Mouse (Mus musculus): Measurements from ENCODE around the gene Leprot.
A peak's percentile ranks its signal among the peaks of the same experiment; 100 is the strongest.

Gene Leprot

DNA sequence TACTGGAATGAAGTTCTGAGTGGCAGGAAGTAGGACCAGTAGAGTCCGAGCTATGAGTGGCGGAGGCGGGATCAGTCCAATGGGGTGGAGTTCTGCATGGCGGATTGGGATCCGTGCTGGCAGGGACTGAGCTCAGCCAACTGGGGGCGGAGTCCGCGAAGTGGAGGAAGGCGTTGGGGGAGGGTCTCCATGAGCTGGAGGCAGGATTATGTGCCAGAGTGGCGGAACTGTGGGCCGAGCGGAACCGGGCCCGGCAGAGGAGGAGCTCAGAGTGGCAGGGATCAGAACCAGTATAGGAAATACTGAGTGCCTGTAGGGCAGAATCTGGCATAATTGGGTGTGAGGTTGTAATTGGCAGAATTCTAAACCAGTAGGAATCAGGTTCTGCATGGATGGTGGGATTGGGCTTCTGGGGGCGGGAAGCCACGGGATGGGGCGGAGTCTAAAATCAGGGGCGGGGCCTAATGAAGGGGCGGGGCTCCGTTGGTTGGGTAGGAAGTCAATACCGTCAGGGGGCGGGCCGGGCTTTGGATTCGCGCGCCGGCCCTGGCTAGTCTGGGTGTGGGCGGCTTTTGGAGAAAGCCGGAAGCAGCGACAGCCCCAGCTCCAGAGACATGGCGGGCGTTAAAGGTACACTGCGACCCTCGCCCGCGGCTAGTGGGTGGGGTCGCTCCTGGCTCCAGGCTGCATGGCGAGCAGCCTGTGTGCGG is at the start of gene Leprot:
Gene Leprot (plus strand): TSS at position 523 of the 710 bp plus-strand sequence.
- peak; percentile 94 for DNase-seq (ENCODE audit: low read depth, low spot score)

DNA sequence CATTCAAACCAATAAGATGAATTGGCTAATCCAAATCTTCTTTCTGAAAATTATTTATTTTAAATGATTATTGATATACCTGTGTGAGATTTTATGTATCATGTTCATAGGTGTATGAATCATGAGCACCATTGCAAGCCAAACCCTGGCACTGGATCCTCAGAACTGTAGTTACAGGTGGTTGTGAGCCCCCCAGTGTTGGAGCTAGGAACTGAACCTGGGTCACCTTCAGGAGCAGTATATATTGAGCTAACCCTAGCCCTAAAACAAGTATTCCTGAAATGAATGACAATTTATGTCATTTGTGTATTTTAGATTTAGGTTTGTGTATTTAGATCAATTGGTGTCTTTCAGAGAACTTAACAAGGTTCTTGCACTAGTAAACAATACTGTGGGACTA is 45.8 kb upstream of the Leprot start:
- no peak for DNase-seq (ENCODE audit: low read depth, low spot score)

DNA sequence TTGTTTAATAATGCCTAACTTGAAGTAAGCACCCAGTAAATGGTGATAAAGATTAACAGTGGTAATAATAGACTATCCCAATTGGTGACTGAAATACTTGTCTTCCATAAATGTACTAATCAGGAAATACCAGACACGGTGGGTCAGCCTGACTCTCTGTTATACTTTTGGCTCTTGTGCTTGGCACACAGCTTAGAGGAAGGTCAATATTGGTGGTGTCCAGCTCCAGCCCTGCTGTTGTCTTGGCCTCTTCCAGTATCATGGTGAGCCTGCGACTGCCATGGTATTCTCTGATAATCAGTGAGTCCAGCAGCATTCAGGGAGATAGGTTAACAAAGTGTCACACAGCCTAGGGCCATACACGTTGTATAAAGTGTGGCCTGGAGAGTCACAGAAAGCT is 43.9 kb upstream of the Leprot start:
- no peak for DNase-seq (ENCODE audit: low read depth, low spot score)

DNA sequence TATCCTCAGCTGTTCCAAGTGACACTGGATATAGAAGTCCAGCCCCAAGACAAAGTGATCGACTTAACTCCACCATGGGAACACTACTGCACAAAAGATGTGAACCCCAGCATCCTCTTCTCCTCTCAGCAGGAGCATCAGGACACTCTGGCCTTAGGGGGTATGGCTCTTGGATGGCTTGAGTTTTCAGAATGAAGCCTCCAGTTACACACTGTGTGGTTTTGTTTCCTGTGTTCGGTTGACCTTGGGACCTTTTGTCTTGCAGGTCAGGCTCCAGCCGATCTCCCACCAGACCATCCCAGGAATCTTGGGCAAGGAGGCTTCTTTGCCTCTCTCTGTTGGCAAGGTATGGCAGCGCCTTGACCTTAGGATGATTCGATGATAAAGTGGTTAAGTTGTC is 31.0 kb upstream of the Leprot start:
- no peak for DNase-seq (ENCODE audit: low read depth, low spot score)

DNA sequence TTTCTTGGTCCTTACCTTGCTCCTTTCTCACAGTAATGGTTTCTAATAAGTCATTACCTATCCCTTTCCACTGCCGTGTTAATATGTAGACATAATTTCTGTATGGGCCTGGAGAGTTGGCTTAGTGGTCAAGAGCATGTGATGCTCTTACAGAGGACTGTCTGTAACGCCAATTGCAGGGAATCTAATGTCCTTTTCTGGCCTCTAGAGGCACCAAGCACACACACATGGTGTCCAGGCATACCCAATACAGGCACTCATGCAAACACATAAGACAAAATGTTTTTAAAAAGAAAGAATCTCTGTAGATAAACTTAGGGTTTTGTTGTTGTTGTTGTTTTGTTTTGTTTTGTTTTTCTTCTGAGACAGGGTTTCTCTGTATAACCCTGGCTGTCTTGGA is 29.8 kb upstream of the Leprot start:
- no peak for DNase-seq (ENCODE audit: low read depth, low spot score)

DNA sequence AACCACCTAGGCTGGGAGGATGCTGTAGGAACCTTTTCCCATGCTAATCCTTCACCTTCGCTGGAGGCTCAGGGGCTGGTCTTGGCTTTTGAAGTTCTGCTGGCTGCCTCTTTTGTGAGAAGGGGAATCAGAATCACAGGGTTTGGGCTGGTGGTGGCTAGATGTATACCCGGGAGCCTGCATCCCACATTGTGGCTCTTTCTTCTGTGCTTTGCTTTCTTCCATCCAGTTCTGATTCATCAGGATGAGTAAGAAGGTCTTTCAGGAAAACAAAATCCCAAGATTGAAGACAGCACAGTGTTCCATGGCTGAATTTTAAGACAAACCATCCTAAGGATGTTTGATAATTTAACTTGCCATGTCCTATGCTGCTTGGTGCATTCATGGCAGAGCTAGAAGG is 27.3 kb upstream of the Leprot start:
- DNase-seq (ENCODE audit: low read depth, low spot score) = no peak

DNA sequence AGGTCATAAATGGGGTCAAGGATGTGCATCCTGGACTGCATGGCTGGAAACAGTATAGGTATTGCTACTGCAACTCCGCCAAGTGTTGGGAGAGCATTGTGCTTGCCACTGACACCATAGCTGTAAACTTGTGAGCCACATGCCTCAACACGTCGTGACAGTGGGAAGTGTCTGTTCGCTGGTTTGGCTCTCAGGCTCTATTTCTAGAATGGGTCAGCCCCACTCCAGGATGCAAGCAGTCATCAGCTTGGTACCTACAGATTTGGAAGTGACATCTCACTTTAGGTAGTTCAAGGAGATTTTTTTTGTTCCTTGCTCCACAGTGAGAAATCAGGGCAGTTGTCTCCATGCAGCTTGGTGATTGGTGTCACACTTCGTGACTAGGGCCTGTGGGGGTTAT is 26.3 kb upstream of the Leprot start:
- no peak for DNase-seq (ENCODE audit: low read depth, low spot score)

DNA sequence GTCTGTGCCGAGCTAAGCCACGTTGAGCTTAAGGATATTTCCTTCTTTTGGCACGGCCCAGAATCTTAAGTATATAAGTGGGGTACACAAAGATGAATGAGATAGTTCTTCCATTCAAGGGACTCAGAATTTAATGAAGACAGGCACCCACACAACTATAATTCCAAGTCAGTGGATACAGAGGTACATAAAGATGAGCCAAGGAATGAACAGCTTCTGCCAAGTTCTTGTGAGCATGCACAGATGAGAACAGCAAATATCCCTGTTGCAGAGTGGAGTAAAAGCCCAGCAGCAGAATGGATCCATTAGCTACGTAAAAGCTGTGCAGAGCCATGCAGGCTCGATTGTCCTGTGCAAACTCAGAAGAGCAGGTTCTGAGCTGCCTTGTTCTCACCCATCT is 22.2 kb upstream of the Leprot start:
- no peak for DNase-seq (ENCODE audit: low read depth, low spot score)

DNA sequence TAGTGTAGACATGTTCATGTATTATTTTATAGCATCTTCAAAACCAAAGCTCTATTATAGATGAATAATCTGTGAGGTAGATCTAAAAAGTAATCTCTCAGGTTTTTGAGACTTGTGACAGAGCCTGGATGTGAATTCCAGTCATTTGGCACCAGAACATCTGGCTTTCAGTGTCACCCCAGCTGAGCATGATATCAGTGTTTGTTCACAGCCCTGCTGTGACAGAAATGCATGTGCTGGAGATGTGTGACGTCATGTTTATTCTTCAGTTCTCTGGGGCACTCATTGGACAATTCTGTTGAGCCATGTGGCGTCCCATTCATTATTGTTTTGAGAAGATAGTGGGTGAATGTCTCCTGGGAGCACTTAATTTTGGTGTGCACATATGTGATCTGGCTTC is 11.9 kb upstream of the Leprot start:
- DNase-seq (ENCODE audit: low read depth, low spot score) = no peak

DNA sequence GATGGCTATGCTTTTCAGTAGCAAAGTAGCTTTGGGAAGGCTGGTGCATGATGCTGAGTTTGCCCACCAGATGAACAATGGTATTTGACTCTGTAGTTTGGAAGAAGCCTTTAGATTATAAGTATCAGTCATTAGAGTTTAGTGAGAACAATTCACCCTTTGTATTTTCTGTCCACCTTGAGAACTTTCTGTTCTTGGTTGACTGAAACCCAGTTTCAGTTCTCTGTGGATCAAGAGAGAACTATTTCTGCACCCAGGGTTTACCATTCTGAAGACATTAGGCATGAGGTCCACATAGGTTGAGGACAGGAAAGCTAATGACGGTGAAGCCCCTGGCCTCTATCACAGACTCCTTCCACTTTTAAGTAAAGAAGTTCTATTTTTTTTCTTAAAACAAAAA is 10.0 kb upstream of the Leprot start:
- DNase-seq (ENCODE audit: low read depth, low spot score) = no peak

DNA sequence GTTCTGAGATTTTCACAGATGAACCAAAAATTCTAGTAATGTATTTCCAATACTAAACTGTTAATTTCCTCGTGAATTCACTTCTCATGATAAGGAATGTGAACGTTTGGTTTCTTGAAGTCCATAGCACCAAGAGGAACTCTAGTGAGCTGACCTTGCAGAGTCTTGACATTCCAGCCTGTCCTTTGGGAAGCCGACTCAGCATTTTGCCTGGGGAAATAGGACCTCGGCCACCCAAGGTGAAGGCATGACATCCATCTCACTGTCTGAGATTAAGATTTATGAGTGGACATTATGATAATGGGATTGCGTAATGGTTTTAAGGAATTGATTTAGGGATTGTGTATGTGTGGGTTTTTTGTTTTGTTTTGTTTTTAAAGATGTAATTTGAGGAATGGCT is 6.9 kb upstream of the Leprot start:
- no peak for DNase-seq (ENCODE audit: low read depth, low spot score)

DNA sequence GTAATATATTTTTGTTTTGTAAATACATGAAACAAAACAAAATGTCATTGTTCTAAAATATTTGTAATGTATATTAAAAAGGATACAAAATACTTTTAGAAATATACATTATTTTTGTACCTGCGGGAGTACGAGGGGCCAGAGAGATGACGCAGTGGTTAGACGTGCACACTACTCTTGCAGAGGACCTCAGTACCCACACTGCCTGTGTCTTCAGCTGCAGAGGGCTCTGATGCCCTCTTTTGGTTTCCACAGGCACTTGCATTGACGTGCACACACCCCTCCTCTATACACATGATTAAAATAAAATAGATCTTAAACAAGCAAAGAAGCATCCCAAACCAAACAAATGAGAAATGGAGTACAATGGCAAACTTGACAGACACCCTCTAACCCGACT is 4.8 kb upstream of the Leprot start:
- no peak for DNase-seq (ENCODE audit: low read depth, low spot score)

DNA sequence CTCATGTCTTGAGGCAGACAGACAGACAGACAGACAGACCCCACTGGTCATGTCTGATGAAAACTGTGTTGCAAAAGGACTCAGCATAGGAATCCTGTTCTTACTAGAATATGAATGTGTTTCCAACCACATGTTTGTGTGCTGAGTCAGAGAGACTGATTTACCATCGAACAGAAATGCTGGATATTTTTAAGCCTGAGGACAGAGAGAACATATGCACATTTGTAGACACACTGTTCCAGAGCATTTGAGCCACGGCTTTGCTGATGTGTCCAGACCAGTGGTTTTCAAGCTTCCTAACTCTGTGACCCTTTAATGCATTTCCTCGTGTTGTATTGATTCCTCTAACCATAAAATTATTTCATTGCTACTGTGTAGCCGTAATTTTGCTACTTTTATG is 4.3 kb upstream of the Leprot start:
- DNase-seq (ENCODE audit: low read depth, low spot score) = no peak

DNA sequence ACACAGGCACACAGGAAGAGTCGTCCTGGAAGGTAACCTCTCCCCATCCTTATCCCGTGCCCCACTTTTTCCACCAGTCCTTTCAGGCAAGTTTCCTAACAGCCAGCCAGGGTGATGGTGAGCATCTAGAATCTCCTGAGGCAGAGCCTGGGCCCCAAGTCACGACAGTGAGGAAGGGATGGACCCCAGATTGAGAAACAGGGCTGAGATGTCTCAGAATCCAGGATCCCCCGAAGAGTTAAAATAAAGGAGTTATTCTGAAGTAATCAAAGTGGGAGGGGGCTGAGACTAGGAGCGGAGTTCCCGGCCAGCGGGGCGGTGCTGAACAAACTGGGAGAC is 692 bp upstream of the Leprot start:
- no peak for DNase-seq (ENCODE audit: low read depth, low spot score)

DNA sequence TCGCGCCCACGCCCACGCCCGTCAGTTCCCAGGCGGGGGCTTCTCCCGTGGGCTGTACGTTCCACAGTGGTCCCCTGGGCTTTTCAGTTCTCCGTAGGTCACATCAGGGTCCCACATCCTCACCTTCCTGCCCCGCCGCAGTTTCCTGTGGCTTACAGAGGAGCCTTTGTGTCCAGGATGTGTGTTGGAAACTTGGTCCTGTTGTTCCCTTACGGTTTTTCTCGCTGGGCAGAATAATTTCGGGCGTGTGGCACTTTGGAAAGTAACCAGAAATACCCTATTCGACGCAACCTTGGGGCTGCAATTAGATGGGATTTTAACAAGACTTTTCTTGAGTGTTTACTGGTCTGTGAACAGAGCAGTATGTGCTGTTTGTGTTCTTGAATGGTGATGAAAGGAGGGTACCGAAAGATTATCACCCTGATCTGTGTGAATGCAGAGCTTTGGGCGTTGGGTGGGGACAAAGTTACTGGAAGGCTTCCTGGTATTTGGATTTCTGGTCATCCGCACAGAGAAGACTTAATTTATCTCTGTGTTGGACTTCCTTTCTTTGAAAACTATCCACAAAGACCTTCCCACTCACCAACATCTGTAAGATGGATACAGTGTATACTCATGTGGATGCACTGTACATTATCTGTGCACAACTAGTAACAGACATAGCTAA is 591 bp downstream of the Leprot start:
- no peak for DNase-seq (ENCODE audit: low read depth, low spot score)

DNA sequence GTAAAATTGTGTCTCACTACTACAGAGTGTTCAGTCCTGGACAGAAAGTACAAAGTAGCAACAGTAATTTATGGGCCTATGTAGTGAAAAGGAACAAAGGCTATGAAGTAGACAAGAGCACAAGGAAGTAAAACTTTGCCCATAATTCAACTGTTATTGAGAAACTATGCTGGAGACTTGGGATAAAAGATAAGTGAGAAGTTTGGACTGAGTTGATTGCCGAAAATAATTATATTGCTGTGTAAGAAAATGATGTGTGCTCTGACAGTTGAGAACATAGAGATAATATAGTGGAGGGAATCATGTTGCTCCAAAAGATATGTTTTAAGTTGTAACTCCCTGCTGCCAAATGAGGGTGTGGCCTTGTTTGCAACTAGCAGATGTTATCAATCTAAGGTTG is 1.2 kb downstream of the Leprot start:
- DNase-seq (ENCODE audit: low read depth, low spot score) = no peak

DNA sequence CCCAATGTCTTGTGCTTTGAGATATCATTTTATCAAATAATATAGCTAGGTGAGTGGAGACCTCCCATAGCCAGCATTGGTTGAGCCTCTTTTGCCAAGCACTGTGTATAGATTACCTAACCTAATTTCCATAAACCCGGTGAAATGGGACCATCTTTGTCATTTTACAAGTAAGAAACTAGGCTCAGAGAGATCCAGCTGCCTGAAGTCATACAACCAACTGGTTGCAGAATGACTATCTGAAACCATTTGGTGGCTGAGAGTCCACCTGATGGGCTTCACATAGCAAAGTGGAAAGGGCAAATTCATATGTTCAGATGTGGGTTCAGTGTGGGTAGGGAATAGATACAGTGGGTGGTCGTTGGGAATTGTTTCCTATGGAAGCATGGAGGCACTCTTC is 3.4 kb downstream of the Leprot start:
- no peak for DNase-seq (ENCODE audit: low read depth, low spot score)

DNA sequence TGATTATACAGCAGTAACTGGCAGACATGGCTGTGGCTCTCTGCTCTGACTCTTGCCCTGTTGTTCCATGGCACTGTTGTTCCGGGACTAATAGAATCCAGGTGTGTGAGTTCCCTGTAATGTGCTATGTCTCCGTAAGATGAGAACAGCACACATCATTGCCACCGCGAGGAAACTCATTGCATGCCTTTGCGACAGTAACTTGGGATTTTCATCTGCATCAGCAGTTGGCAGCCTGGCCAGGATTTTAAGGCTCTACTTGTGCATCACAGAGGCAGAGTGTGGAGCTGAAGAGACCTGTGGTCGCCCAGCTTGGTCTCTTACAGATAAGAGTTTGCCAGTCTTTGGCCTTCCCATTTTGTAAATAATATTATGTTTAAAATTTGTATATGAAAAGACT is 6.7 kb downstream of the Leprot start:
- no peak for DNase-seq (ENCODE audit: low read depth, low spot score)

DNA sequence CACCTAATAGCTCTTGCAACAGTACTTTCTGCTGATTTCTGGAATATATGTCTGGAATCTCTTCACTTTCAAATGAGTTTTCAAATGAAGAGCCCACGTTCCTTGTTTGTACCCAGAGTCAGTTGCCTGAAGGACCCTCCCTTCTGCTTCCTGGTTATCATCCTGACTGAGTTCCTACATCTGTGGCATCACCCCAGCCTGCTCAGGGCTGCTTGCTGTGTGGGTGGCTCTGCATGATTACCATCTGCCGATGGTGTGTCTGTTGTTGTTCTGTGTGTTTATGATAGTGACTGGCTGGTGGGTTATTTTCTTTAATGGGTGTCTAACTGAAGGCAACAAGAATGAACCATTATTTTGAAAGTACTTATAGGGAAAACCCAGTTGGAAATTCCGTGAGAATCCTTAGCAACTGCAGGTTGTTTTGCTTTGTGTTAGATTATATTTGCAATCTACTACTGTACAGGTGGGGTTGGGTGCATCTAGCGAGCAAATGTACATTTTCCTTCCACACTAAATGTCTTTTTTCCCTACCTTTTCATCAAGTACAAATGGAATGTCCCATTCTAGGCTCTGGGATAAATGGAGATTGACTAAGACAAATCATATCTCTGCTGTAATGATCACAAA is 7.4 kb downstream of the Leprot start:
- no peak for DNase-seq (ENCODE audit: low read depth, low spot score)

DNA sequence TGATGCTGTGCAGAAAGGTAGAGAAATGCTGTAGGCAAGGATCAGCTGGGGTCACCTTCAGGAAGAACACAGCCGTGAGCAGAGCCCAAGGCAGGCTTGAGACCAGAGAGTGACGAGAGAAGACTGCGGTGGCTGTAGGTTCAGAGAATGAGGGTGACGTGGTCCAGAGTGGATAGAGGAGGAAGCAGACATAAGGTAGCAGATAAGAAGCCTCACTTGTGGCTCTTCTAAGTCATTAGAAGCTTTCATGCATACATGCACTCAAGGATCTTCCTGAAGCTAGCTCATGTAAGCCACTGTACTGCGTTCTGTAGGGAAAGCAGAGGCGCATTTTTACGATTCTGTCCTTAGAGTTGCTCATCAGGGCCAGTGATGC is 7.9 kb downstream of the Leprot start:
- no peak for DNase-seq (ENCODE audit: low read depth, low spot score)

DNA sequence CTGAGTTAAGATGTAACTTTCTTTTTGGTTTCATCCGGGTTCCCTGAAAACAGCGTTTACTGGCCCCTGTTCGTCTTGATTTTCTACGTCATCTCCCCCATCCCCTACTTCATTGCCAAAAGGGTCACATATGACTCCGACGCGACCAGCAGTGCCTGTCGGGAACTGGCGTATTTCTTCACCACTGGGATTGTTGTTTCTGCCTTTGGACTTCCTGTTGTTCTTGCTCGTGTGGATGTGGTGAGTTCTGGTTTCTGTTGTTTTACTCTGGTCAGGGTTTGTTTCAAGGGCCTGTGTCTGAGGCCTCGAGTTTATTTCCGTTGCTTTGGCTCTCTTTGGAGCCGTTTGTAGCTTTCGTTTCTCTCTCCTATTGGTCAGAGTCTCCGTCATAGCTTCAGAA is 8.5 kb downstream of the Leprot start:
- no peak for DNase-seq (ENCODE audit: low read depth, low spot score)

DNA sequence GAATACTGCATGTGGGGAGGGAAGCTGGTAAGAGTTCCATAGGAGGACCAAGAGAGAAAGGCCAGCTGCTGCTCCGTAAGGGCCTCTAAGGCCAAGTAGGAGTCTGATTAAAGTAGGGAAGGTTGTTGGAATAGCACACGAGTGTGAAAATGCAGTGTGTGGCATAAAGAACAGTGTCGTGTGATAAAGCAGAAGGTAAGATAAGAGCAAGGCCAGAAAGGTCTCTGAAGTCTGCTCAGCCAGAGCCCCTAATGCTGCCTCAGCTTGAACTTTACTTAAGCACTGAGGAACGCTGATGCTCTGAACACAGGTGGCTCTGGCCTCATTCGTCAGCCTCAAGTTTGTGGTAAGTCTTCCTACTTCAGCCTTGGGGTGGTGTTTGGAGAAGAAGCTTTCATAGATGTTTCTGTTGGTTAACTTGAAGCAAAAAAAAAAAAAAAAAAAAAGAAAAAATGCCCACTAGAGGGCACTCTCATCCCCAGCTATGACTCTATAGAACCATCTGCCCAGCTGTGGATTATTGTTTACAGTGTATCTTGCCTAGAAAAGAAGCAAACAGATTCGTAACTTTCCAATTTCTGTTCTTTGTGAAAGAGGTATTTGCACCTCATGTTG is 9.5 kb downstream of the Leprot start:
- no peak for DNase-seq (ENCODE audit: low read depth, low spot score)

DNA sequence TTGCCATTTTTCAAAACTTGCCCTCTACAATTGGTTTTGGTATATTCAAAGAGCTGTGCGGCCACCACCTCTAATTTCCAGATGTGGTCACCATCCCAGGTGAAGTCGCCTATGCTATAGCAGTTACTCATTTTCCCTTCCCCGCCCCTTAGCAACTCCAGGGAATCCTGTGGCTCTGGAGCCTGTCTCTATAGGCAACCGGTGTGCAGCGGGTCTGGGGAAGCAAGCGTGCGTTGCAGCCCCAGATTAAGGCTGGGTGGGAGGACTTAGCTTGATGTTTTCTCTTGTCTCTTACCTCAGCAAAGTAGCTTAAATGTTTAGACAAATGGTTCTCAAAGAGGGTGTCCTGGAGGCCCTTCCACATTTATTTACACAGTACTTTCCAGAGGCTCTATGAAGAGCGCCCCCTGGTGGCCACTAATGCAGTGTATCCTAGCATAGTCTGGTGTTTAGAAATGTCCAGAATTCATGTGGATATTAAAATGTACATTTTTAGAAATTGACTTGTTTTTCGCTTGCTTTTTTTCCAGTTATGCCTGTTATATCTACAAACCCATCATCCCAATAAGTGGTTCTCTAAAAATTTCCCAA is 16.7 kb downstream of the Leprot start:
- no peak for DNase-seq (ENCODE audit: low read depth, low spot score)
